Mouse (Mus musculus): ENCODE results near the gene Hapln4.
A peak's percentile ranks its signal among the peaks of the same experiment; 100 is the strongest.
"Not testable (repeated sequence)": the region's sequence is repeated elsewhere in the genome, so short reads cannot be mapped to it uniquely, and the experiment has no call there.

Hapln4 gene

GRCm38 (mm10) chr8:70083285-70083684 lies at the start of gene Hapln4:
Gene Hapln4, plus strand, starts transcription at chr8:70083457.
- DNase-seq (ENCODE audit: low read depth) = no peak

- no peak for DNase-seq (ENCODE audit: low read depth)
Observed at GRCm38 (mm10) chr8:70037994-70038393, 45.3 kb upstream of the Hapln4 start.

GRCm38 (mm10) chr8:70041885-70042546 lies 41.2 kb upstream of the Hapln4 start:
- no peak for DNase-seq (ENCODE audit: low read depth)

GRCm38 (mm10) chr8:70042583-70043455 lies 40.4 kb upstream of the Hapln4 start, which contains the start of the genes Mau2 and Sugp1:
Gene Mau2, minus strand, starts transcription at chr8:70042734.
Gene Sugp1, plus strand, starts transcription at chr8:70042813.
- peak; percentile 99 for DNase-seq (ENCODE audit: low read depth)

GRCm38 (mm10) chr8:70043996-70044395 lies 39.3 kb upstream of the Hapln4 start:
- no peak for DNase-seq (ENCODE audit: low read depth)

GRCm38 (mm10) chr8:70049662-70050061 lies 33.6 kb upstream of the Hapln4 start:
- no peak for DNase-seq (ENCODE audit: low read depth)

GRCm38 (mm10) chr8:70050434-70050833 lies 32.8 kb upstream of the Hapln4 start:
- DNase-seq (ENCODE audit: low read depth) = not testable (repeated sequence)

GRCm38 (mm10) chr8:70057721-70058120 lies 25.5 kb upstream of the Hapln4 start:
- no peak for DNase-seq (ENCODE audit: low read depth)

- DNase-seq (ENCODE audit: low read depth) = no peak
Observed at GRCm38 (mm10) chr8:70071836-70072440, 11.3 kb upstream of the Hapln4 start.

GRCm38 (mm10) chr8:70072441-70073069 lies 10.7 kb upstream of the Hapln4 start, which contains the start of gene Tm6sf2:
Gene Tm6sf2, plus strand, starts transcription at chr8:70072924.
- DNase-seq (ENCODE audit: low read depth) = no peak

- DNase-seq (ENCODE audit: low read depth) = no peak
Observed at GRCm38 (mm10) chr8:70073120-70073519, 10.1 kb upstream of the Hapln4 start.

- no peak for DNase-seq (ENCODE audit: low read depth)
Observed at GRCm38 (mm10) chr8:70073682-70074081, 9.6 kb upstream of the Hapln4 start.

GRCm38 (mm10) chr8:70081976-70082375 lies 1.3 kb upstream of the Hapln4 start:
- no peak for DNase-seq (ENCODE audit: low read depth)

- DNase-seq (ENCODE audit: low read depth) = no peak
Observed at GRCm38 (mm10) chr8:70084191-70085065, 1.2 kb downstream of the Hapln4 start.

GRCm38 (mm10) chr8:70086151-70086550 lies 2.9 kb downstream of the Hapln4 start:
- DNase-seq (ENCODE audit: low read depth) = no peak

- DNase-seq (ENCODE audit: low read depth) = no peak
Observed at GRCm38 (mm10) chr8:70087237-70087636, 4.0 kb downstream of the Hapln4 start.

GRCm38 (mm10) chr8:70087836-70088650 lies 4.8 kb downstream of the Hapln4 start:
- DNase-seq (ENCODE audit: low read depth) = no peak

- DNase-seq (ENCODE audit: low read depth) = no peak
Observed at GRCm38 (mm10) chr8:70089296-70089960, 6.2 kb downstream of the Hapln4 start.

GRCm38 (mm10) chr8:70092786-70093185 lies 9.5 kb downstream of the Hapln4 start:
- no peak for DNase-seq (ENCODE audit: low read depth)

GRCm38 (mm10) chr8:70099276-70099675 lies 16.0 kb downstream of the Hapln4 start:
- no peak for DNase-seq (ENCODE audit: low read depth)
